Mouse (Mus musculus): ENCODE measurements around the gene Ets1. TPM values are rescaled to one million over a fixed set of nuclear protein-coding genes. Genes with fewer than 3 reads are reported as not detected.
A peak's percentile ranks its signal among the peaks of the same experiment; 100 is the strongest.

The Ets1 gene
- polyA plus RNA-seq, 1 experiment from 2014 or later = 17.6 TPM

- ATAC-seq (ENCODE audit: low FRiP score) = no peak
- peaks cover 31% of the 10 kb centered on the region for H3K4me1 ChIP-seq
- H3K27me3 ChIP-seq (replicated peaks) = peaks cover 51% of the 10 kb centered on the region
These were observed 33.4 kb downstream of the Ets1 start for GRCm38 (mm10) chr9:32669397-32669796.

DNA sequence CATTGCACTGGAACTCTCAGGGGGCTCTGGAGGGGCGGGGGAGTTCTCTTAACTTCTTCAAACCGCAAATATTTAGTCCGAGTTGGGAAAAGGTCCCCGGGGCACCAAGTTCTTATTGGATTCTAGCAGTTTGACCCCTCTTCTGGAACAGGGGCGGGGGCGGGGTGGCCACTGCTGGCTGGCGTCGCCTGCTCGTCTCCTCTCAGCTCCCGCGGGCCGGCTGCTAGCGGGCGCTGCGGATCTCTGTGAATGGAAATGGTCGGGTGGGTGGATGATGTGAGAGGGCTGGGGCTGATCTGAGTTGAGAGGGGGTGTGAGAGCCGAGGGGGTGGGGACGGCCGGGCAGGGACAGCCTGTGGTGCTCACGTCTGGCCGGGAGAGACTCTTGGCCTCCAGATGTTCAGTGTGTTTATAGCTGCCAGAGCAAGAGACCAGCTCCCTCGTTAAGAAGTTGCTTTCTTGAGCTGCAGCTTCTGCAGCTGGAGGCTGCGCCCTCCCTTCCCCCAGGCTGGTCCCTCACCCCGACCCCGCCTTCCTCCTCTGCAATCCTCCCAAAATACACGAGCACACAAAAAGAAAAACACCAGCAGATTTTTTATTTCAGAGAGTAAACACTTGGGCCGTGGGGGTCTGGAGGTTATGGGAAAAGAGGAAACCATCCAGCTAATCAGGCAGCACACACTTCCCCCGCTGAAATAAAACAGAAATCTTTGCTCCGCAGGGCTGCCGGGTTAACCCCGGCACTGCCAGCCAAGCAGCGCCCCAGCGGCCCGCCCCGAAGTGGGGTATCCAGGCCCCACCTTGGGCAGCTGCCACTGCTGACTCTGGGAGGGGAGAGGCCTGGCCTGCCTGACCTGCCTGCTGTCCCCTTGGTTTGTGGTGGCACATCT is 36.2 kb downstream of the Ets1 start:
- Histone ChIP-seq H3K27ac (replicated peaks) (peak overlapping the region; percentile 63), H3K9ac (replicated peaks) (peak overlapping the region; percentile 41), H3K36me3 (no peaks in the 10 kb centered on the region), H3K4me1 (peaks cover 39% of the 10 kb centered on the region), H3K4me3 (replicated peaks) (peak overlapping the region; percentile 36), H3K9me3 (replicated peaks) (no peaks in the 10 kb centered on the region), H3K27me3 (replicated peaks) (peaks cover 64% of the 10 kb centered on the region), H3K4me2 (peak overlapping the region; percentile 75)
- ATAC-seq (ENCODE audit: low FRiP score) = peak; percentile 56; the same call in 1 of the 2 replicates
- 1% methylated on average over 34 of the region's 35 CpGs for whole genome bisulfite sequencing

More at GRCm38 (mm10) chr9:32669397-32669796, 33.4 kb downstream of the Ets1 start:
- Histone ChIP-seq H3K4me3 (replicated peaks) (no peak overlapping the region), H3K27ac (replicated peaks) (no peak overlapping the region), H3K4me2 (no peak overlapping the region), H3K9me3 (replicated peaks) (no peaks in the 10 kb centered on the region), H3K9ac (replicated peaks) (no peak overlapping the region), H3K36me3 (no peaks in the 10 kb centered on the region)
- WGBS = 79% methylated on average over 2 of the region's 2 CpGs

GRCm38 (mm10) chr9:32673923-32674322 is 37.9 kb downstream of the Ets1 start:
- Histone ChIP-seq H3K27ac (replicated peaks) (no peak overlapping the region), H3K9ac (replicated peaks) (no peak overlapping the region), H3K4me1 (peaks cover 28% of the 10 kb centered on the region), H3K36me3 (no peaks in the 10 kb centered on the region), H3K4me3 (replicated peaks) (no peak overlapping the region), H3K9me3 (replicated peaks) (no peaks in the 10 kb centered on the region), H3K27me3 (replicated peaks) (peaks cover 74% of the 10 kb centered on the region), H3K4me2 (no peak overlapping the region)
- no peak for ATAC-seq (ENCODE audit: low FRiP score)
- WGBS = 85% methylated on average over 3 of the region's 3 CpGs

GRCm38 (mm10) chr9:32675671-32676409 is 39.8 kb downstream of the Ets1 start:
- Histone ChIP-seq H3K4me2 (peak overlapping the region; percentile 9; the same call in 1 of the 2 replicates), H3K9me3 (replicated peaks) (no peaks in the 10 kb centered on the region), H3K4me3 (replicated peaks) (no peak overlapping the region), H3K27ac (replicated peaks) (no peak overlapping the region), H3K9ac (replicated peaks) (no peak overlapping the region), H3K4me1 (peaks cover 28% of the 10 kb centered on the region), H3K36me3 (no peaks in the 10 kb centered on the region), H3K27me3 (replicated peaks) (peaks cover 82% of the 10 kb centered on the region)
- ATAC-seq (ENCODE audit: low FRiP score) = no peak
- WGBS = 7% methylated on average over 9 of the region's 9 CpGs

DNA sequence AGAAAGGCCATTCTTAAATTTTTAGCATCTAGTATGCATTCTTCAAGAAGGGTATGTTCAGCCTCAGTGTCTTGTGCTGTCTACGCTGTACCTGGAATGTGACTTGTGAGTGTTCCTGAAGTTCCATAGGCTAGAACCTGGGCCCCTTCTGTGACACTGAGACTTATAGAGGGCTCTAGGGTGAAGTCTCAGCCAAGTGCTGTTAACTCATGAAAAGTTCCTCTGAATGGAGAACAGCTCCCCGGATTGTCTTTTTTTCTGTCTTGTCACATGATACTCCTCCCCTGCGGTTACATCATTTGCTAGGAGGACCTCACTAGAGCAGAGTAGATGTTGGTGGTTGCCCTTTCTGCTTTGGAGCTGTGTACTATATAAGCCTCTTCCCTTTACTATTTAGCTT is 40.5 kb downstream of the Ets1 start:
- Histone ChIP-seq H3K4me1 (peaks cover 27% of the 10 kb centered on the region), H3K36me3 (no peaks in the 10 kb centered on the region), H3K9me3 (replicated peaks) (no peaks in the 10 kb centered on the region), H3K27me3 (replicated peaks) (peaks cover 81% of the 10 kb centered on the region), H3K4me2 (peak overlapping the region; percentile 9; the same call in 1 of the 2 replicates), H3K9ac (replicated peaks) (no peak overlapping the region), H3K4me3 (replicated peaks) (no peak overlapping the region), H3K27ac (replicated peaks) (no peak overlapping the region)
- ATAC-seq (ENCODE audit: low FRiP score) = no peak
- WGBS = 11% methylated on average over 3 of the region's 3 CpGs

GRCm38 (mm10) chr9:32677646-32678045 is 41.6 kb downstream of the Ets1 start:
- peaks cover 16% of the 10 kb centered on the region for H3K4me1 ChIP-seq
- H3K4me3 ChIP-seq (replicated peaks) = no peak overlapping the region
- no peak overlapping the region for H3K9ac ChIP-seq (replicated peaks)
- no peak for ATAC-seq (ENCODE audit: low FRiP score)
- H3K9me3 ChIP-seq (replicated peaks) = no peaks in the 10 kb centered on the region
- H3K27ac ChIP-seq (replicated peaks) = no peak overlapping the region
- 80% methylated on average over 6 of the region's 6 CpGs for WGBS
- H3K4me2 ChIP-seq = no peak overlapping the region
- peaks cover 83% of the 10 kb centered on the region for H3K27me3 ChIP-seq (replicated peaks)
- H3K36me3 ChIP-seq = no peaks in the 10 kb centered on the region

DNA sequence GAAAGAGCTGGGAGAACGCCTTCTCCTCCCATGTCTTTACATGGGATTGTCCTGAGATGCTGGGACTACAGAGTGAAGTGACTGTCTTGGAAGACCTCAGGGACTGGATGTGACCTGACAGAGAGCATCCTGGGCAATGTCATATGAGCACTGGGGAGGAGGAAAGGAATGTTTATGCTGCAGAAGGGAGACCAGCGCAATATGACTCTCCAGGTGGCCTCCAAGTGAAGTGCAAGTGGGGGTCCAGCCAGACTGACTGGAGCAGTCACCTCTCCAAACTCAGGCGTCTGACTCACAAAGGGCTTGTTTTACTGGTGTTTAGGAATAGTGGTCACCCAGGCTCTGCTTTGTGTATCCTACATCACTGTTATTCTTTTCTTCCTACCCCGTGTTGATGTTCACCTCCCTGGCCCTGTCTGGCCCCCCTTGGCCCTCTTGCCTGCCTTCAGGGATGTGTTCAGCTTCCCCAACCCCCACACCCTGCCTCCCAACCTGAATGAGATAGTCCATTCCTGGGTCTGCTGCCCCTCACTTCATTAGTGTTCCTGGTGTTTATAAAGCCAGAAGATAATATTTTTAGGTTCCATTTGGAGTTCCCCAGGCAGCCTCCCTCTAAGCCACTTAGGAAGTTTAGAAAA is 42.2 kb downstream of the Ets1 start:
- peaks cover 11% of the 10 kb centered on the region for H3K4me1 ChIP-seq
- 55% methylated on average over 4 of the region's 4 CpGs for WGBS
- H3K4me3 ChIP-seq (replicated peaks) = no peak overlapping the region
- H3K9me3 ChIP-seq (replicated peaks) = no peaks in the 10 kb centered on the region
- no peak for ATAC-seq (ENCODE audit: low FRiP score)
- no peak overlapping the region for H3K27ac ChIP-seq (replicated peaks)
- H3K4me2 ChIP-seq = no peak overlapping the region
- no peak overlapping the region for H3K9ac ChIP-seq (replicated peaks)
- H3K27me3 ChIP-seq (replicated peaks) = peaks cover 80% of the 10 kb centered on the region
- no peaks in the 10 kb centered on the region for H3K36me3 ChIP-seq

DNA sequence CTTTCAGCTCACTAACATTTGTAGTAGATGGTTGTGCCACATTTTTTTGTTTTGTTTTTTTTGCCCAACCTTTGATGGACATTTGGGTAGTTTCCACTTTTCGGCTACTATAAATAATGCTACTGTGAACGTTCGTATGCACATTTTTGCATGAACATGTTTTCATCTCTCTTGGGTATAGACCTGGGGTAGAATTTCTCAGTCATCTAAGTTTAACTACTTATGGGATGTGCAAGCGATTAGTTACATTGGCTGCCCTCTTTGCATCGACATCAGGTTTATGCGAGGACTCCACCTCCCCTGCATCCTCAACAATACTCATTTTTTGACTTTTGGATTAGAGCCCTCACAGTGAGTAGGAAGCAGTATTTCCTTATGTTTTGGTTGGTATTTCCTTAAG is 43.5 kb downstream of the Ets1 start:
- Histone ChIP-seq H3K36me3 (no peaks in the 10 kb centered on the region), H3K4me2 (no peak overlapping the region), H3K4me1 (peaks cover 11% of the 10 kb centered on the region), H3K27ac (replicated peaks) (no peak overlapping the region), H3K27me3 (replicated peaks) (peaks cover 79% of the 10 kb centered on the region), H3K4me3 (replicated peaks) (no peak overlapping the region), H3K9ac (replicated peaks) (no peak overlapping the region), H3K9me3 (replicated peaks) (no peaks in the 10 kb centered on the region)
- ATAC-seq (ENCODE audit: low FRiP score) = no peak
- WGBS = 85% methylated on average over 6 of the region's 6 CpGs

DNA sequence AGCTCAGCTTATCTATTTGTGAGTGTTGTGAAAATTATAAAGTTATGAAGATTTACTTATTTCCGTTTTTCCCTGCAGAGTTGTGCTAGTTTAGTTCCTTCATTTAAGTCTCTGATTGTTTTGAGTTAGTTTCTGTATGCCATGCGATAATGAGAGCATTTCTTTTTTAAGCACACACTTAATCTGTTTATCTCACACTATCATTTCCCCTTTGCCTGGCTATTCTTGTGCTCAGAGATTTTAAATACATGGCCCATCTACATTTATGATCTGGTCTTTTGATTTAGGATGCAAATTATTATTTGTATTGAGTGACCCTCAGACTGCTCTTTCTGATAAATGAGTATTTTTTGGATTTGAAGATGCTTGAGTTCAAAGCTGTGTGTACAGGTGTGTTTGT is 44.2 kb downstream of the Ets1 start:
- no peak overlapping the region for H3K4me3 ChIP-seq (replicated peaks)
- H3K9me3 ChIP-seq (replicated peaks) = no peaks in the 10 kb centered on the region
- H3K4me1 ChIP-seq = peaks cover 15% of the 10 kb centered on the region
- WGBS = 90% methylated on average over 2 of the region's 2 CpGs
- no peak overlapping the region for H3K9ac ChIP-seq (replicated peaks)
- no peak overlapping the region for H3K27ac ChIP-seq (replicated peaks)
- no peak overlapping the region for H3K4me2 ChIP-seq
- no peak for ATAC-seq (ENCODE audit: low FRiP score)
- no peaks in the 10 kb centered on the region for H3K36me3 ChIP-seq
- H3K27me3 ChIP-seq (replicated peaks) = peaks cover 78% of the 10 kb centered on the region

DNA sequence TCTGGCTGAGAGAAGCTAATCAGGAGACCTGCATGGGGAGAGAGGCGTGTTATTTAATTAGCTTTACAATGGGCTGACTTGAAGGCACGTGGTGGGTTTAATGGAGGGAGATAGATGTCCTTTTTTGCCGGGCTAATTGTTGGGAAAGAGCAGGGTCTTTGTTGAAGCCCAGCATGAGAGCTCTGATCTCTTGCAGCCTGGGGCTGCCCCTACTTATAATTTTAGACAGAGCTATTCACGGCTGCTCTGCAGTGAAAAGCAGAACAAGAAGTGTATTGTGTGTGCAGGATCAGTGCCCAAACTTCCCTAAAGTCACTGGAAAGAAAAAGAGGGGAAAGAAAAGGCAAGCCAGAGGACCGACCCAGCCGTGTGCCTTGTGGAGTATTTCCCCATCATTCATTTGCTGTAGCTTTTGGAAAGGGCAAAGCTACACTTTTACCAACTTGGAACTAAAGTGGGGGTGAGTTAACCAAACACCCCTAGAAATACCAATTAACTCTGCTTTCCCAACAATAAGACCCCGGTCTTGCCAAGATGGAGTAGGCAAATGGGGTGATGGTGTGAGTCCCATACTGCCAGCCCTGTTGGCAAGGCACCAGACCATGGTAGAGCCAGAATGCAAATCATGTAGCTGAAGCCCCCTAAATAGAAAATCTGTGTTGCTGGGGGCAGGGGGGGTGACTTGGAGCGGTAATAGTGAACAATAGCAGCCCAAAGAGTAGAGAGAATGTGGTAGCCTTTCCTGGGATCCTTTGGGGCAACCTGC is 50.0 kb downstream of the Ets1 start:
- peaks cover 15% of the 10 kb centered on the region; the same call in 1 of the 2 replicates for H3K4me1 ChIP-seq
- peak; percentile 92 for ATAC-seq (ENCODE audit: low FRiP score)
- peak overlapping the region; percentile 1; the same call in 1 of the 2 replicates for H3K27ac ChIP-seq (replicated peaks)
- no peak overlapping the region for H3K9ac ChIP-seq (replicated peaks)
- WGBS = 8% methylated on average over 8 of the region's 8 CpGs
- H3K4me3 ChIP-seq (replicated peaks) = no peak overlapping the region
- no peak overlapping the region for H3K4me2 ChIP-seq
- peaks cover 72% of the 10 kb centered on the region for H3K27me3 ChIP-seq (replicated peaks)
- no peaks in the 10 kb centered on the region for H3K9me3 ChIP-seq (replicated peaks)
- no peaks in the 10 kb centered on the region for H3K36me3 ChIP-seq

DNA sequence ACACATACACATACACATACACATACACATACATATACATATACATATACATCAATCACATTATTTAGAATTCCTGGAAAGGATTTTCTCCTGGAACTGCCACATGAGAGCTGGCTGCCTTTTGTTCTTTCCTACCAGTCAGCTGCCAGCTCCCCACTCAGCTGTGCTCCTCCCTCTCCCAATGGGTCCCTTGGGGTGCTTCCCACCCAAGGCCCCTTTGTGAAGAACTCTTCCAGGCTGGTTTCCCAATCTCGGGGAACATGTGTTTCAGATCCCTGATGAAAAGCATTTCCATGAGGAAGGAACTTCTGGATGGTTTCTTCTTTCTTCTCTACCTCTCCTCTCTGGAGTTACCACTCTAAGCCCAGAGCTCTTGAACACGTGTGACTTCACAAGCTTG is 52.3 kb downstream of the Ets1 start:
- 60% methylated on average over 2 of the region's 2 CpGs for WGBS
- Histone ChIP-seq H3K4me3 (replicated peaks) (no peak overlapping the region), H3K9me3 (replicated peaks) (no peaks in the 10 kb centered on the region), H3K27ac (replicated peaks) (no peak overlapping the region), H3K27me3 (replicated peaks) (peaks cover 76% of the 10 kb centered on the region), H3K36me3 (no peaks in the 10 kb centered on the region), H3K4me1 (peaks cover 15% of the 10 kb centered on the region; the same call in 1 of the 2 replicates), H3K9ac (replicated peaks) (no peak overlapping the region), H3K4me2 (no peak overlapping the region)
- ATAC-seq (ENCODE audit: low FRiP score) = no peak
